Mouse (Mus musculus) kidney, embryonic 16.5 days (tissue): ENCODE data around the gene Sprr2a3. TPM values are rescaled to one million over a fixed set of nuclear protein-coding genes. Genes with fewer than 3 reads are reported as not detected.
A peak's percentile ranks its signal among the peaks of the same experiment; 100 is the strongest.
"Not testable (repeated sequence)": the region's sequence is repeated elsewhere in the genome, so short reads cannot be mapped to it uniquely, and the experiment has no call there.

Source experiments
- ATAC-seq: fragments of 200-750 bp; cut with Nextera tagmentation; 2 replicates; pipeline ENCODE4 v1.8.0; 2017; ENCODE audit warnings: moderate TSS enrichment; ENCODE audit not compliant: low FRiP score, low TSS enrichment
- H3K27ac ChIP-seq: fragments of 300-500 bp; sonication (generic); 2 replicates; pipeline ENCODE4 v1.5.1; 2014; ENCODE audit warnings: low read length
- H3K27me3 ChIP-seq: fragments of 300-500 bp; sonication (generic); 2 replicates; pipeline ENCODE4 v1.6.1; 2014; ENCODE audit warnings: low read length, control low read depth, mixed read lengths; ENCODE audit not compliant: insufficient read depth
- H3K36me3 ChIP-seq: fragments of 300-500 bp; sonication (generic); 2 replicates; pipeline ENCODE4 v1.6.1; 2014; ENCODE audit warnings: low read length, control low read depth, mixed read lengths; ENCODE audit not compliant: insufficient read depth
- H3K4me1 ChIP-seq: fragments of 300-500 bp; sonication (generic); 2 replicates; pipeline ENCODE4 v1.6.1; 2014; ENCODE audit warnings: low read length, control low read depth, mixed read lengths; ENCODE audit not compliant: insufficient read depth
- H3K4me2 ChIP-seq: fragments of 300-500 bp; sonication (generic); replicated peaks from 2 replicates; pipeline ENCODE4 v1.6.1; 2014; ENCODE audit warnings: low read depth, low read length
- H3K4me3 ChIP-seq: fragments of 300-500 bp; sonication (generic); 2 replicates; pipeline ENCODE4 v1.5.1; 2014; ENCODE audit warnings: mild to moderate bottlenecking, low read length
- H3K9ac ChIP-seq: fragments of 300-500 bp; sonication (generic); replicated peaks from 2 replicates; pipeline ENCODE4 v1.6.1; 2014; ENCODE audit warnings: low read length
- H3K9me3 ChIP-seq: fragments of 300-500 bp; sonication (generic); 2 replicates; pipeline ENCODE4 v1.6.1; 2016; ENCODE audit warnings: low read length, control low read depth
- WGBS: fragments of 180-500 bp; shearing (Covaris S2); extraction: QIAGEN DNeasy Blood & Tissue Kit; methylation state at CpG from one replicate; pipeline ENCODE4 v1.1.7; 2014; 5-methylcytosine and 5-hydroxymethylcytosine counted together
- polyA plus RNA-seq: library from polyadenylated mRNA; unstranded; fragments of >200 nt; fragmentation: Nextera tagmentation; extraction: Ambion mirVana; gene quantifications from 2 replicates; pipeline ENCODE4 v1.2.1, GENCODE M21; 2015

The Sprr2a3 gene
- 0.49 and 0.69 TPM in 2 replicates for polyA plus RNA-seq

GRCm38 (mm10) chr3:92285101-92285500, at the start of gene Sprr2a3:
Gene Sprr2a3 (plus strand): TSS chr3:92285417.
- H3K4me2 ChIP-seq, H3K9me3 ChIP-seq, ATAC-seq, H3K4me1 ChIP-seq, H3K4me3 ChIP-seq, H3K27ac ChIP-seq, H3K27me3 ChIP-seq, H3K36me3 ChIP-seq, H3K9ac ChIP-seq: not testable (repeated sequence)
- WGBS, result 100% methylated on average over 1 of the region's 1 CpGs

DNA sequence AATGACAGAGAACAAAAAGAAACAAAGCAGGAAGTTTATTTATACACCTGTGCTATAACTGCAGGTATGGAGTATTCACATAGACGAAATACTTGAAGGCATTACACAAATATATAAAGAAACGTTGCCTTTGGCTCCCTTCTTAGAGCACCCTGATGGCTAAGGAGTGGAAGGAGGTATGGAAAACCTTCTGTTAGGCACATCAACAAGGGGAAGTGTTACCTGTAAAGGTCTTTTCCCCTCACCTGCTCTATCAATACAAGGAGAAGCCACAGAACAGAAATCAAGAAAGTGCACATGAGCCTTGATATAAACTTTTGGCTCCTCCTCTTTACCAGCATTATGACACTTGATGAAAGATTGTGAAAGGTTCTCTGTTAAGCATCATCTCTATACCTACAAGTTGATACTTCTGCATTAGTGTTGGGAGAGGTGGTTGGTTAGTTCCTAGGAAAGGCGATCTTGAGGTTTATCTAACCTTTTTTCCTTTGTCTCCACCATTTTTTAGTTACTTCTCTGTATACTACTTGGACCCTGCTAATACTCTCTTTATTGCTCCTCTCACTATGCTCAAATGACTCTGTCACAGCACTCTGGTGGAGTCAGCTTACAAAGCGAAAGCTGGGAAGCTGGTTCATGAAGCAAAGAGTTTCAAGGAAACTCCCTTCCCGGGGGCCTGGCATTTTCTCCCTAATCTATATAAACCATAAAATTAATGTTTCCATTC, 48.6 kb upstream of the Sprr2a3 start:
- H3K27me3 ChIP-seq, H3K27ac ChIP-seq, H3K4me1 ChIP-seq, H3K4me2 ChIP-seq, H3K36me3 ChIP-seq, H3K4me3 ChIP-seq, H3K9me3 ChIP-seq, H3K9ac ChIP-seq: not testable (repeated sequence)
- ATAC-seq, result peak; percentile 85
- no CpG with 5 or more reads among the region's 5 CpGs for WGBS

DNA sequence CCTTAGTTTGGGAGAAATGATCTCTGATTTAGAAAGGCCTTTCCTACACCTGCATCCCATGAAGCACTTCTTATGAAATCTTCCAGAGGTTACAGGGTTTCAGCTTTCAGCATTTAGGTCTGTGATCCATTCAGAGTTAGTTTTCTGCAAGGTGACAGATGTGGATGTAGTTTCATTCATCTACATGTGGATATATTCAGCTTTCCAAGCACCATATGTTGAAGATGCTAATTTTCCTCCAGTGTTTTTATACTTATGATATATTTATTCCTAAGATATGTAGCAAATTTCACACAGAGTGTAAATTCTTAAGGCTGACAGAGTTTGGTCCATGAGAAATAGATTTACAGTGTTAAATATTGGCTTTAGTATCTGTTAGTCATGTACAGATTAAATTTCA, 46.5 kb upstream of the Sprr2a3 start:
- not testable (repeated sequence) for H3K27me3 ChIP-seq, H3K9me3 ChIP-seq, H3K4me2 ChIP-seq, H3K4me3 ChIP-seq, H3K36me3 ChIP-seq, H3K9ac ChIP-seq, ATAC-seq, H3K4me1 ChIP-seq, H3K27ac ChIP-seq

DNA sequence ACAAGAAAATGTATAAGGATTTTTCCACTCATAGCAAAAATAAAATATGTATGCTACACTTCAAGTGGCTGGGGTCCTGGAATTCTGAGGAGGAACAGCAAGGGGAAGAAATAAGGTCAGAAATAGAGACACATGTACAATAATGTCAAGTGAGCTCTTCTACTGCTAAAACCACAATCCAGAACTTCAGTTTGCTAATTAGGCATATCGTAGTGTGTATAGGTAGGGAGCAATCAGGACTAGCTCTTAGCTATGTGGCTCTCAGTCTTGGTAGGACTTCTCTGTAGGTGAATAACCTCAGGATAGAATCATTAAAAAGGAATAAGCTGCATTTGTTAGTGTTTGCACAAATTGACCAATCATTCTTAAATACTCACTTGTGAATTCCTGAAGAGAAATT, 46.0 kb upstream of the Sprr2a3 start:
- H3K36me3 ChIP-seq, H3K9me3 ChIP-seq, ATAC-seq, H3K4me2 ChIP-seq, H3K4me3 ChIP-seq, H3K27ac ChIP-seq, H3K27me3 ChIP-seq, H3K4me1 ChIP-seq, H3K9ac ChIP-seq: not testable (repeated sequence)
- WGBS, result no CpG with 5 or more reads among the region's 1 CpGs

- H3K9ac ChIP-seq, H3K4me3 ChIP-seq, ATAC-seq, H3K4me2 ChIP-seq, H3K27ac ChIP-seq, H3K4me1 ChIP-seq, H3K9me3 ChIP-seq, H3K27me3 ChIP-seq, H3K36me3 ChIP-seq: not testable (repeated sequence)
Measured at GRCm38 (mm10) chr3:92244833-92245232, 40.4 kb upstream of the Sprr2a3 start.

GRCm38 (mm10) chr3:92246245-92246644, 39.0 kb upstream of the Sprr2a3 start:
- not testable (repeated sequence) for H3K4me1 ChIP-seq, H3K4me3 ChIP-seq, H3K9ac ChIP-seq, H3K9me3 ChIP-seq, H3K27ac ChIP-seq, H3K27me3 ChIP-seq, H3K4me2 ChIP-seq, H3K36me3 ChIP-seq
- peak; percentile 92 for ATAC-seq
- WGBS, result no CpG with 5 or more reads among the region's 10 CpGs

- H3K4me1 ChIP-seq, H3K4me2 ChIP-seq, H3K9ac ChIP-seq, ATAC-seq, H3K27ac ChIP-seq, H3K27me3 ChIP-seq, H3K9me3 ChIP-seq, H3K36me3 ChIP-seq, H3K4me3 ChIP-seq: not testable (repeated sequence)
Measured at GRCm38 (mm10) chr3:92248494-92248893, 36.7 kb upstream of the Sprr2a3 start.

DNA sequence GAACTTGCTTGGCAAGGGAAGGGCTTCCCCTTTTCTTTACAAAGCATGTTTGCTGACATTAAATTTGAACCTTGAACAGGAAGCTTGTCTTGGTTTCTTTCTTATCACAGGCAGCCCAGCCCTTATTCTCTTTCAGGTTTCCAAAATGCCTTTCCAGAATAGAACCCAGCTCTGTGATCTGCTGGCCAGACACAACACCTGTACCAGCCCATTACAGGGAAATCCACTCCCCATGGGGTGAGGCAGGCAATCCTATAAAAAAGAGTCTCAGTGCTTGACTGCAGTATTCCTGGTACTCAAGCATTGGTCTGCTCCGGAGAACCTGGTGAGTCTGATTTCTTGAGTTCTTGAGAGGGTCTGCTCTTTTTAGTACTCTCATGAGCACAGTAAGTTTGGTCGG, 34.8 kb upstream of the Sprr2a3 start:
- not testable (repeated sequence) for H3K4me3 ChIP-seq, H3K4me2 ChIP-seq, H3K27me3 ChIP-seq, H3K9ac ChIP-seq, H3K4me1 ChIP-seq, H3K36me3 ChIP-seq, H3K9me3 ChIP-seq, ATAC-seq, H3K27ac ChIP-seq
- WGBS, result 96% methylated on average over 1 of the region's 2 CpGs

GRCm38 (mm10) chr3:92253860-92254259, 31.4 kb upstream of the Sprr2a3 start:
- peak; percentile 86 for ATAC-seq
- not testable (repeated sequence) for H3K4me3 ChIP-seq
- WGBS, result no CpG with 5 or more reads among the region's 8 CpGs

DNA sequence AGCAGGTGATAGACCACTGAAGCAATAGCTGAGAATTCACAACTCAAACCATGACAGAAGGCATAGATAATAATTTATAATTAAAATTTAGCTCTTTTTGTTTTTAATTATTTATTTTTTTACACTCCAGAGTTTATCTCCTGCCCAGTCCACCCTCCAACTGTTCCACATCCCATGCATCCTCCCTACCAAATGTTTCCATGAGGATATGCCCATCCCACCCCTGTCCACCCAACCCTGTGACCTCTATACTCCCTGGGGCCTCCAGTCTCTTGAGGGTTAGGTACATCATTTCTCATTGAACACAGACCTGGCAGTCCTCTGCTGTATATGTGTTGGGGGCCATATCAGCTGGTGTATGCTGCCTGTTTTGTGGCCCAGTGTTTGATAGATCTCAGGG, 26.7 kb upstream of the Sprr2a3 start:
- H3K4me3 ChIP-seq, H3K9ac ChIP-seq, H3K9me3 ChIP-seq, H3K27me3 ChIP-seq, H3K4me2 ChIP-seq, H3K27ac ChIP-seq, H3K36me3 ChIP-seq, H3K4me1 ChIP-seq: not testable (repeated sequence)
- peak; percentile 59; the same call in 1 of the 2 replicates for ATAC-seq

More at GRCm38 (mm10) chr3:92253860-92254259, 31.4 kb upstream of the Sprr2a3 start:
- not testable (repeated sequence) for H3K4me2 ChIP-seq, H3K36me3 ChIP-seq, H3K27ac ChIP-seq, H3K27me3 ChIP-seq, H3K4me1 ChIP-seq, H3K9me3 ChIP-seq, H3K9ac ChIP-seq
